Mouse (Mus musculus) adrenal gland, postnatal 14 days (tissue): ENCODE measurements around the gene Syne4. TPM values are rescaled to one million over a fixed set of nuclear protein-coding genes. Genes with fewer than 3 reads are reported as not detected.

Experiments
- DNase-seq: peaks from one replicate; pipeline ENCODE4 v3.0.0; 2021; ENCODE audit warnings: mixed read lengths
- total RNA-seq: library from RNA; stranded (reverse); gene quantifications from 2 replicates; pipeline ENCODE4 v1.2.3, GENCODE M21; 2021

The Syne4 gene
- total RNA-seq, 1 experiment from 2014 or later, result 23.5 TPM

DNA sequence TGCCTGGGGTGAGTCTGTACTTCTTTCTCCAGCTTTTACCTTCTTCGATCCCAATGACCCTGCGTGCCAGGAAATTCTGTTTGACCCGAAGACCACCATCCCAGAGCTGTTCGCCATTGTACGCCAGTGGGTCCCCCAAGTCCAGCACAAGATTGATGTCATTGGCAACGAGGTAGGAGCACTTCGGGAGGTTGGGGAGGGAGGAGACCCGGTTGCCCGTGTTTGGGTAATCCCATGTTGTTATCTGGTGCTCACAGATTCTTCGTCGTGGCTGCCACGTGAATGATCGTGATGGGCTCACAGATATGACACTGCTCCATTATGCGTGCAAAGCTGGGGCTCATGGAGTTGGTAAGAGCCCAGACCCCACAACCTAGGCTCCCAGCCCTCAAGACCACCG is 17.8 kb upstream of the Syne4 start:
- DNase-seq, result no peak

DNA sequence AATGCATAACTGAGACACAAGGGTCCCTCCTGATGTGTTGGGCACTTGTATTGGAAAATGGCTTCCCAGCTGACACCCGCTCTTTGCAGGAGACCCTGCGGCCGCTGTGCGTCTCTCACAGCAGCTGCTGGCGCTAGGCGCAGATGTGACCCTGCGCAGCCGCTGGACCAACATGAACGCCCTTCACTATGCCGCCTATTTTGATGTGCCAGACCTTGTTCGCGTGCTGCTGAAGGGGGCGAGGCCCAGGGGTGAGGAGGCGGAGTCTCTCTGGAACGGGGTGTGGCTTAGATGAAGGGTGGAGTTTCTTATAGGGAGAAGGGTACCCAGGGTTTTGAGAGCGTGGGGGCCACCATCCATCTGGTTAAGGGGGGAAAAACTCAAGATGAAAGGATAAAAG is 17.3 kb upstream of the Syne4 start:
- DNase-seq, result no peak

DNA sequence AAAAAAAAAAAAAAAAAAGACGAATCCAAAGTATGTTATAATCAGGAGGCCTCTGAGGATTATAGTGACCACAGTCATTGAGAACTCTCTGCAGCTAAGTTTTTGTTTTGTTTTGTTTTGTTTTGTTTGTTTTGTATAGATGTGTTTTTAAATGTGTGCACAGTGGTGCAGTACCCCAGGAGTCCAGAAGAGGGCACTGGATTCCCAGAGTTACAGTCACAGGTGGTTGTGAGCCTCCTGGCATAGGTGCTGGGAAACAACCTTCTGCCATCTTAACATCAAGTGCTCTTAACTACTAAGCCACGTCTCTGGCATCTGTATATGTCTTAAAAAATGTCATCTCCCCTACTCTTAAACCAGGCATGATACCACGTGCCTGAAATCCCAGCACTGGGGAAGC is 13.7 kb upstream of the Syne4 start:
- DNase-seq, result no peak

DNA sequence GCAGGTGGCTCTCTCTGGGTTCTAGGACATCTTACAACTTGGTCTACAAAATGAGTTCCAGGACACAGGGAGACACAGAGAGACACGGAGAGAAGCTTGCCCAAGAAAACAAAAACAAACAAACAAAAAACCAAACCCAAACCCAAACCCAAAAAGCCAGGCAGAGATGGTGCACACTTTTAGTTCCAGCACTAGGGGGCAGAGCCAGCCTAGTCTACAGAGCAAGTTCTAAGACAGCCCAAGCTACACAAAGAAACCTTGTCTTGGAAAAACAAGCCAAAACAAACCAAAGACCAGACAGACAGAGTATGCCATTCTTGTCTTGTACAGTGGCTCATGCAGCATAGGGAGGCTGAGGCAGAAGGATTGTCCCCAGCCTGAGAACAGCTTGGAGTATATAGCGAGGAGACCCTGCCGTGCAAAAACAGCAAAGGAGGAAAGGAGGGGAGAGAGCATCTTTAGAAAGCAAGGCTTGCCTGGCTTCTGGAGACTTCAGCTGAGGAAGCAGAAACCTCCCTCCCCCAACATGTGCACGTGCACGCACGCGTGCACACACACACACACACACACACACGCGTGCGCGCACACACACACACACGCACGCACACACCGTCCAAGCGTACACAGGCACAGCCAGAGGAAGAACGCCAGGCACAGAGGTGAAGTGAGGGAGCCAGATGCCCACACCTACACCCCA is 8.4 kb upstream of the Syne4 start:
- no peak for DNase-seq

DNA sequence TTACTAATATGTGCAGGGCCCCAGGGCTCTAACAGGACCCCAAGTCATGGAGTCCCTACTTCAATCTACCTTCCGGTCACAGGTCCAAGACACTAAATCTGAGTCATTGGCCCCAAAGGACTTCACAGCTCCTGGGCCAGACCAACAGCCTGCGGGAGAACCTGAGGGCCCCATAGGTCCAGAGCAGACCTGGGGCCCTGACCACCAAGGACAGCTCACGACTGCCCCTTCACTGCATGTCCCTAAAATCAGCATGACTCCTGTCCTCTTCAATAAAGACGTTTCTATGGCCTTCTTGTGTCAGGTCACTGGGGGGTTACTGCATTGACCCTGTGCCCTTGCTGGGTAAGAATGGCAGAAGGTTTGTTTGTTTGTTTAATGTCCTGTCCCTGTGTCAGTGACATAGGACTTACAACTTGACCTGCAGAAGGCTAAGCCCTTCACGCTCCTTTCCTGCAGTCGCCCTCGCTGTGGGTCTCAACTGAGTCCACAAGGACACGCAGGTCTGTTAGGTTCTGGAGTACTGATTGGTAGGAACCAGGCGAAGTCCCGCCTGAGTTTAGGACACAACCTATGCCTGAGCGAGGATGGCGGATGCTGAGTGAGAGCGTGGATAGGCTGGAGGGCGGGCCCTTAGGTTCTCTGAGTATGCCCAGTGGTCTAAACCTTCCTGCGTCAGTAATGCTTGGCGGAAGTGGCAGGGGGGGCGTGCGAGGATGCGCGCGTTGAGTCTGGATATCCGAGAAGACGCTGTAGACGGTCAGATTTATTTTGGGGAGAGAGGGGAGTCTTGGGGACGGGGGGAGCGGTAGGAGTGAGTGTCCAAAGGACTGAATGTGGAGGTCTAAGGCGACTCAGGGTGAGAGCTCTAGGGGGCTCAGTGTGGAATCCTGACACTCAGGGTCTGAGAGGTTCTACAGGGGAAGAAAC is 6.3 kb upstream of the Syne4 start, which contains the start of gene Alkbh6:
Gene Alkbh6, plus strand, starts transcription at position 642 of the 930 bp plus-strand sequence.
- DNase-seq, result peak; percentile 96

DNA sequence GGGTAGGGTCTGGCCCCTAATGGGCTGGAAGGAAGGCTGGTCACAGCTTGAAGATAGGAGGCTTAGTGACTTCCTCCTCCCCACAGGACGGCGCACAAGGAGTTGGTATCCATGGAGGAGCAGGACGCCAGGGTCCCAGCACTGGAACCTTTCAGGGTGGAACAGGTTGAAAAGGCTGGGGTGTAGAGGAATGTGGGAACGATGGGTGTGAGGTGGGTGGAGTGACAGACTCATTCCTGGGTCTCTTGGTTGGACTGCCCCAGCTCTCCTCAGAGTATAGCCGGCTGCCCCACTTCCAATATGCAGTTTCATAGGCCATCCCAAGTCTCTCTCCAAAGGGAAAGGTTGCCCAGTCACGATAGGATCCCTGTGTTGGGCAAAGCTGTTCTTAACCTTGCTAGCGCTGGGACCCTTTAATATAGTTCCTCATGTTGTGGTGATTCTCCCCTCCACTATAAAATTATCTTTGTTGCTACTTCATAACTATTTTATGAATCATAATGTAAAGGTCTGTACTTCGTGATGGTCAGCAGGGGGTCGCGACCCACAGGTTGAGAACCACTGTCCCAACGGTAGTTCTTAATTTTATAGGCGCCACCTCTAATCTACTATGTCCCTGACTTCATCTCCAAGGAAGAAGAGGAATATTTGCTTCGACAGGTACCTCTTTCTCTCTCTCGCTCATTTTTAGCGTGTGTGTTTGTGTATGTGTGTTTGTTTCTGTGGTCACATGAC is 5.0 kb upstream of the Syne4 start:
- DNase-seq, result no peak

DNA sequence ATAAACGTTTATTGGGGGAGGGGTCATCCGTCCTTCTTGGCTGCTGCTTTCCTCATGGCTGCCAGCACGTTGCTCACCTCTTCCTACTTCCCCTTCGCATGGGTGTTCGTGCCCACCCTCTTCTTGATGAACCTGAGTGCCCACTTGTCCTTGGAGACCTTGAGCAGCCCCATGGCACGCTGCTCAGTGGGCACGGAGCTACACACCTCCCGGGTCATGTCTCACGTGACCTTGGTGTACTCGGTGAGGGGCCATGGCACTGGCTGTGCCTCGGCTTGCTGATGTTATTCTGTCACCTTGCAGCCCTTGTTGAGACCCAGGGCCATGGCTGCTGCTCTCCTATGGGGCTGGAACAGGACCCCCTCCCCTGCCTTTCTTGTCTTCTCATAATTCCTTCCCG is 4.5 kb upstream of the Syne4 start:
- no peak for DNase-seq

DNA sequence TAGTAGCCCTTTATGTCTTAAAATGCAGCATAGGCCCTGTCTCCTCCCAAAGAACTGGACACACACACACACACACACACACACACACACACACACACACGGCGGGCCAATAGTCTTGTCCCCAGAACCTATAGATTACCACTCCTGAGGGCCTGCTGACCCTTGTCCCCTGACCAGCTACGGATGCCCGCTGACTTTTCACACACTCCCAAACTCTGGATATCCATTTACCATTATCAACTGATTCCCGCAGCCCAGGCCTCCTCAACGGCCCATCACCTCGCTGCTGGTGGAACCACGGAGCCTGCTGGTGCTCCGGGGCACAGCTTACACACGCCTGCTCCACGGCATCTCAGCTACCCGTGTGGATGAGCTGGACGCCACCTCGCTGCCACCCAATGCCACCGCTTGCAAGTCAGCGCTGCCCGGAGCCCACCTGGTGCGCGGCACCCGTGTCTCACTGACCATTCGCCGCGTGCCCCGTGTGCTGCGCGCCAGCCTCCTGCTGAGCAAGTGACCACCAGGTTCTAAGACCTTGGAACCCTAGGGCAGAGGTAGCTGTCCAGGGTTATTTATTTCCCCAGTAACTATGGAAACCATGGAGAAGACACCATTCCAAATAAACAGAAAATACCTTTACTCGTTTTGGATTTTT is 814 bp upstream of the Syne4 start:
- DNase-seq, result no peak

DNA sequence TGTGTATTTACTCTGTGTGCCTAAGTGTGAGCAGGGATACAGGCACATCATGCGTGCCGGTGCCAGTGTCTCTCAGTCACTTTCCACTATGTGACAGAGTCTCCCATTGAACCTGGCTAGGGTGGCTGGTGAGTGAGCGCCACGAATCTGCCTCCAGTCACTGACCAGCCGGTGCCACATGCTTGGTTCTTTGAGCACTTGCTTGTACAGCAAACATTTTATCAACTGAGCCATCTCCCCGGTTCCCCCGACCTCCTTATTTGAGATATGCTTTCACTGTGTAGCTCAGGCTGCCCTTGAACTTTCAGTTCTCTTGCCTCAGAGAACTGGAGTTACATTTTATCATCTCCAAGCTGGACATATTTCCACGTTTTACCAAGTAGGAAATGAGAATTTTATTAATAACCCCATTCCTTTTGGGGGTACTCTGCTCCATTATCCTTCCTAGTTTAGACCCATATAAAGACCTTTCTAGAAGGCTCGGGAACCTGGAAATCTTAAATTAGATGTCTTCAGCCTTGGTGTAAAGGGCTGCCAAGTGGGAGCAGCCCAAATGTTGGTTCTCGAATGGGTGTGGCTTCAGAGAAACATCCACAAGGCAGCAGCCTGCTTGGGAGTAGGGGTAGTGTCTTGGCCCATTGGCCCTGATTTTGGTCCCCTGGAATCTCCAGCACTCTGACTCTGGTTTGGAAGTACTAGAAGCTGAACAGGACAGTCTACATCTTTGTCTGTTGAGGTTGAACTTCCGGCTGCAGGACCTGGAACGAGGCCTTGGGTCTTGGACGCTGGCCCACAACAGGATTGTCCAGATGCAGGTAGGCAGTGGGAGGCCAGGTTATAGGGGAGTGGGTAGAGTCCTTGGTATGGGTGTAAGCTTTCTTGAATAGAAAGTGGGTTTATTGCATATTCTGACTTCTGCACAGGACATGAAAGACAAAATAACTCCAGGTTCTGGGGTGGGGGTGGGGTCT is 1.2 kb downstream of the Syne4 start:
- DNase-seq, result peak; percentile 38

DNA sequence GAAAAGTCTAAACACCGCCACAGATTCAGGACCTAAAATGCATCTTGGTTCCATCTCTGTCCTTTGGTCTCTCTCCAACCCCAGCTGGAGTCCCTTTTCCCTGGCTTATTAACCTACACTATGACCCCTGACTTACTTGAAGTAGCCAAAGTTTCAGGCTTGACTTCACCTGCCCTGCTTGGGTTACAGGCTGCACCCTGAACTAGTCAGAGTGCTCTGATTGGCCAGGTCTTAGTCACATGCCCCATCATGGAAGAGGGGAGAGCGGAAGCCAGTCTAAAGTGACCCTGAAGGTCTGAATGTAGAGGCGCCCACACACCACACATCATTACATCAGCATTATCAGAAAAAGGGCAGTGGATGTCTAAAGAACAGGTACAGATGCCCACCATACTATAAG is 3.5 kb downstream of the Syne4 start:
- no peak for DNase-seq

DNA sequence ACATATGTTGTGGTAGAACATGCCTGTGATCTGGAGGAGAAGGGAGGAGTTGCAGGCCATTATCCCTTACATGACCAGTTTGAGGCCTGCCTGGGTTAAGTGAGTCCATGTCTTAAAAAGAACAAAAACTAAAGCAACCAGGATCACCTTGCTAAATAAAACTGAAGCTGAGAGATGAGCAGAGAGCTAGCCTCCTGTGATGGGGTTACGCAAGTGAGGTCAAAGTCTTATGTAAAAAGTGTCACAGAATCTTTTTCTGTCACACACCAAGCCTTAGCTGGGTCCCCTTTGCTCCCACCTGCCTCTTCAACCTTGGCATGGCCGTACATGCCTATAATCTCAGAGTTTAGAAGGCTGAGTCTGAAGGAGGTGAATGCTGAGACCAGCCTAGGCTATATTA is 6.3 kb downstream of the Syne4 start:
- DNase-seq, result no peak

DNA sequence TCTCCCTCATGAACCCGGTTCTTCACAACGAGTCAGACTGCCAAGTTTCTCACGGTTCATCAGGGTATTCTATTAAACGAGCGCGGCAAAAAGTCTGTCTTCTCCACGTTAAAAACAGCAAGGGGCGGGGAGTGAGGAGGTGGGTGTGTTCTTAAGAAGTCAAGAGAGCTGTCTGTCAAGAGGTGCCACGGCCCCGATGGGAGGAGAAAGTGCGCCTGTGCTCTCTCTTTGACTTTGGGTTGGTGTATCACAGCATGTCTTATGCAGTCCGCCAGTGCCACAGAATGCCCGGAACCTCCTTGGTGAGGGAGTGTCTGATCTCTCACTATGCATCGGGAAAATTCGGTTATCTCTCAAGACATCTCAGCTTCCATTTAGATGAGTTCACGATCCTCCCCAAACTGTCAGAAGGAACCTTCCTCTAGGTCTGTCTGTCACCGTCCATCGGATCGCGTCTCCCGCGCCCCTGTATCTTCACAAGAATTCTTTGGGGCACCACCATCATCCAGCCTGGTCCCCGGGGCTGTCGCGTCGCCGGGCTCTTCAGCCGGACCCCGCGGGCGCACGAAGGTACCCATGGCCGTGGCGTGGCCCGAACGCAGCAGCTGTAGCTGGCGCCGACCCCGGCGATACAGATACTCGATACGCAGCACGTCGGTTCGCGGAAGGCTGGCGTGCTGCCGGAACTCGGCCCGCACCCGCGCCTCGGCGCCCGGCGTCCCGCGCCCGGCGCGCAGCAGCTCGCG is 7.1 kb downstream of the Syne4 start, which contains the start of gene E130208F15Rik:
Gene E130208F15Rik, plus strand, starts transcription at position 202 of the 746 bp plus-strand sequence.
- DNase-seq, result peak; percentile 87

DNA sequence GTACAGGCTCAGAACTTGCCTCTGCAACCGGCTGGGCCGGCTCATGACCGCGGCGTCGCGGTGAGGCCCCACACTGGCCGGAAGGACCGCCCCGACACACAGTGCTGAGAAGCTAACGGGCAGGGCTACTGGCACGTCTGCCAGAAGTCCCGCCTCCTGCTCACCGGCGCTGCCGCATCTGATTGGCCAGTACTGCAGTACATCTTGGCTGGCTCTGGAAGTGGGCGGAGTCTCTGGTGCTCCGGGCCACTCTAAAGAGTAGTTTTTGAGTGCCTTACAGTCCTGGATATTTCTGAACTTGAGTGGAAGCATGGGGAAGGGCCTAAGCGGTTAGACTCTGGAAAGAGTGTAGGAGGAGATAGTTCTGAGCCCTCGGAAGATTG is 7.7 kb downstream of the Syne4 start:
- DNase-seq, result peak; percentile 98

DNA sequence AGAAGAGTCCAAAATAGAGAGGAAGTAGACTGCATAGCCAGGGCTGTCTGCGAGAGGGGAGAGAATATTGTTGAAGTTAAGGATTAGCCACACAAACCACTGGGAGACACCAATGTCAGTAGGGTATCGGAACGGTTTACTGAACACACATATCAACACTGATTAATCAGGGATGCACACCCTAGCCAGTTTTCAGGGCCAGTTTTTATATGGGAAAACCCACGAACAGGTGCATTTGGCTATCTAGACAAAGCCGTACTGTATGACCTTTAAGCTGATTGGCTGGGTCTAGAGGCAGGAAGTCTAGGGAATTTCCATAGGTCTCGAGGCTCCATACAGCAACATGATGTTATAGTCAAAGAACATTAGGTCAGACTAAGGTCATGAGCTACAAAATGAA is 8.3 kb downstream of the Syne4 start:
- DNase-seq, result no peak

DNA sequence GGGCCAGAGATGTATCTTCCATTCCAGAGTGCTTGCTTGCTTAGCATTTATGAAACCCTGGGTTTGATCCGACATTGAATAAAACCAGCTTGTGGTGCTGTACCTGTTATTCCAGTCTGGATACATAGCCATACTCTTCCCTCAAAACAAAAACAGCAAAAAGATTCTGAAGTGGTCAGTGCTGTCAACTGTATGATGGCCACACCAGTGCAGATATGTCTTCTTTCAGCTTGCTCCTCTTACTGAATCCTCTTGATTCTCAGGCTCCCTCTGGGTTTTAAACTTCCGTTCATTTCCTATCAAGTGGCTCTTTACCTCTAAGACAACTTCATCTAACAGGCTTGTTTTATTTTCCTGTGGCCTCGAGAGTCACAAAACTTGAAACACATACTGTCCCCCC is 9.2 kb downstream of the Syne4 start, which contains the start of gene Sdhaf1:
Gene Sdhaf1, minus strand, starts transcription at position 101 of the 400 bp plus-strand sequence.
- DNase-seq, result no peak

DNA sequence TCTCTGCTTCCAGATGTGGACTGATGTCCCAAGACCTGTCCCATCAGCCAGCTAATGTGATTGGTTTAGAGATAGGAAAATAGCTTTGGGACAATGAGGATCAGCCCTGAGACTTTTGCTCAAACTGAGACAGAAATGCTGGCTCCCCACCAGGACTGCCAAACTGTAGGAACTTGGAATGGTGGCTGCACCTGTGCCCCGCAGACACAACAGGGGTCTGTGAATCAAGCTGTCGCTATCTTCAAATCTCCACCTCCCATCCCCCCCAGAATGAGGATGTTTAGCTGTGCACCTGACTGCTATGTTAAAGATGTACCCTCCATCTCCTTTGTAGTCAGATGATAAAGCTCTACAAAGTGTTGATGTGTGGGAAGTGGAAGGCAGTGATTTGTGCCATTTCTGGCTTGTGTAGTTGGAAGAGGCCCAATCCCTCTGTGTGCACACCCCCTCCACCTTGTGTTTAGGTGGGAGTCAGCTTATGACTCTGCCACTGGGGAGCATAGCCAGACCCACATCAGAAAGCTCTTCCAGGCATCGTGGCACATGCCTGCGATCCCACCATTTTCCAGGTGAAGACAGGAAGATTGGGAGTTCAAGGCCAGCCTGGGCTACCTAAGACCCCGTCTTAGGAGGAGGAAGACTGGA is 9.8 kb downstream of the Syne4 start:
- DNase-seq, result no peak

DNA sequence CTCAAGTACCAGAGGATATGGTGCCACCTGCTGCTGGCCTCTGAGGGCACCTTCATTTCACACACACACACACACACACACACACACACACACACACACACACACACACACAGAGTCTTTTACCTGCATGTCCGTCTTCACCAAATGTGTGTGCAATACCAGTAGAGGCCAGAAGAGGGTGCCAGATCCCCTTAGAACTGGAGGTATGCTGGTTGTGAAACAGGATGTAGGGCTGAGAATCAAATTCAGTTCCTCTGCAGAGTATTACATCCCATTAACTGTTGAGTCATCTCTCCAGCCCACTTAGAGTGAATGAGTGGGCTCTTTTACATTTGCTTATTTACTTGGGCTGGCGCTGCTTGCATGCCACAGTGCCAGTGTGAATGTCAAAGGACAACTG is 10.8 kb downstream of the Syne4 start:
- peak; percentile 77 for DNase-seq

DNA sequence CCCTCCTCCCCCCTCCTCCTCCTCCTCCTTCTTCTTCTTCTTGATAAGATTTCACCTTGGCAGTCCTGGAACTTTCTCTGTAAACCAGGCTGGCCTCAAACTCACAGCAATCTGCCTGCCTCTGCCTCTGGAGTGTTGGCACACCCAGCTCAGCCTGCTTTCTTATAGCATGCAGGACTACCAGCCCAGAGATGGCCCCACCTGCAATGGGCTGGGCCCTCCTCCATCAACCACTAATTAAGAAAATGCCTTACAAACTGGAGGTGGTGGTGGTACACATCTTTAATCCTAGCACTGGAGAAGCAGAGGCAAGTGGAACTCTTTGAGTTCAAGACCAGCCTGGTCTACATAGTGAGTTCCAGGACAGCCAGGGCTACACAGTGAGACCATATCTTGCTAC is 11.8 kb downstream of the Syne4 start:
- no peak for DNase-seq

DNA sequence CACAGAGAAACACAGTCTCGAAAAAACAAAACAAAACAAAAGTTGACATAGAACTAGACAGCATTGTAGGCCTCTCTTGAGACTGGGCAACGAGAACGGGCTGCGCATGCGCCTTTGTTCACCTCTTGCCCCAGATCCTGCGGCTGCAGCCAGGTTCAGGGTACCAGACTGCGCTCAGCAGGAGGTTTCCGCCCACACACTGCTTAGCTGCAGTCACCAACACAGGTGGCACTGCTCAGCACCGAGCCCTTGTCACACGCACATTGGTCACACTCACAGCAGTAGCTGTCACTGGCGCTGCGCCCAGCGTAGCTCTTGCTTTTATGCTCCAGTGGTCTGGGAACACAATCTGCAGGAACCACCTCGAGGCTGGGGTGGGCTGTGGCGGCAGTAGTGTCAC is 12.5 kb downstream of the Syne4 start:
- DNase-seq, result no peak

DNA sequence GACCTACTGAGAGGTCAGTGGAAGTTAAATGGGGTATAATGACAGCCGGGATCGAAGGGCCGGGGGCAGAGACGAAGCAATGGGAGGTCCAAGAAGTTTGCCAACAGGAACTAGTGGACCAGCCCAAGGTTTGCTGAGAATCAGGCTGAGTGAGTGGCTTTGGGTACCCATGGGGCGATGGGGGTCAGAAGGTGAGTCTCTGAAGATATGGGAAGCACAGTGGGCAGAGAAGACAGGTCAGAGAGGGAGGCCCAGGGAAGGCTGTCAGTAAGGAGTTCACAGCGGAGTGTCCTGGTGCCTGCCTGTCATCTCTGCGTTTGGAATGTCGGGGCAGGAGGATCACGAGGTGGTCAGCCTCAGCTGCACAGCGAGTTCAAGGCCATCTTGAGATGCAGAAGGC is 13.8 kb downstream of the Syne4 start:
- DNase-seq, result no peak
